Mouse (Mus musculus): ENCODE measurements around the gene Zfp541.

The Zfp541 gene

DNA sequence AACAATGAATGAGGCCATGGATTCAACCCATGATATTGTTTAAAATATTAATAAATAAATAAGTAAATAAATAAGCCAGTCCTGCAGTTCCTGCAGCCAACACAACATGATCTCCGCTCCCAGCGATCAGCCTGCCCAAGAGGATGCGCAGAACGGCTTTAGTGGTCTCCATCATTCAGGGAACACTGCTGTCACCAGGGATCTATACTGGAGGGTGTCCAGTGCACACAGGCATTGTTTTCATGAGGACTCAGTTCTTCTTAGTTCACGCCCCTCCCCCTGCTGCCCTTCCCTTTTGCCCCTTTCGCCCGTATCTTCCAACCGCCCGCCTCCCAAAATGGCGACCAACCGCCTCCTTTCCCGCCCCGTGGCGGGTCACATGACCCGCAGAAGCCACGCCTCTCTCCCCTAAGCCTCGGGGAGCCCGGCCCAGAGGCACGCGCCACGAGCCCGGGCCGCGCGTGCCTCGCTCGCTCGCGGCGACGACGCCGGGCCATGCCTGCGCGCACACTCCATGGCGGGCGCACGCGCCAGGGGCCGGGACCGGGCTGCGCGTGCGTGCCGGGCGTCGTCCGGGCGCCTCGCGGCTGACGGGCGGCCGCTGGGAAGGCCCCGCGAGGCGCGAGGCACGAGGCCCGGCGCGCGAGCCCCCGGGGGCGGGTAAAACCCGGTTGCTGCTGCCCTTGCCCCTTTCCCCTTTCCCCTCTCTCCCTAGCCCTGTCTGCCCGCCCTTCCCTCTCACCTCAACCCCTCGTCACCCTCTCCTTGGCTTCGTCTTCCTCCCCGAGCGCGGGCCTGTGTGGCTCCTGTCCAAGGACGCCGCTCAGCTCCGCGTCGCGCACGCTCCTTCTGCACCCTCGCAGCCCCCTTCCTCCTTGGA is at the start of gene Zfp541:
Gene Zfp541, plus strand, starts transcription at position 596 of the 880 bp plus-strand sequence.
- no peak for DNase-seq (ENCODE audit: low spot score in 2 of 2)

DNA sequence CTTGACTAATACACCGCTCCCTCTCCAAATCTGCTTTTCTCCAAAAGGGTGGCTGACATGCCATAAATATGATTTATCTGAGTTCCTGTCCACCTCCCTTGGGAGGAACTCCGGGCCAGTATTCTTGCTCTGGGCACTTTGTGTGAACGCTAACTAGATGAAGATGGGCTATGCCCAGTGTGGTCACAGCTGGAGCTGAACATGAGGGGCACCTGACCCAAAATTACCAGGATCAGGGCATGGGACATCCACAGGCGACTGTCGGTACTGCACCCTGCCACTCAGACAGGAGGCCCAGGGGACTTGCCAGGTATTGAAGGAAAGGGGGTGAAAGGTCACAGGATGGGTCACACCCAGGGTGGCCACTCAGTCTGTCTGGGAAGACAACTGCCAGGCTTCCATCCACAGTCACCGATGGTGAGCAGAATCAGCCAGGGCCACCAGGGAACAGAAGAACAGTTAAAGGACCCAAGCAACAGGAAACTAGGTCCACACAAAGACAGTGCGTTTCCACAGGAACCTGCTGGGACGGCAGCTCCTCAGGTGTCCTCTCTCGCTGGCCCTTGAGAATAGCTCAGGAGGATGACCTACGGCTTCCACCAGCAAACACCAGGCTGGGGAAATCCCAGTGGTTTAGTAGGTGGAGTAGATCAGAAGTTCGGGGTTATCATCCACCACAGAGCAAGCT is 48.9 kb upstream of the Zfp541 start:
- no peak for DNase-seq (ENCODE audit: low spot score in 2 of 2)

DNA sequence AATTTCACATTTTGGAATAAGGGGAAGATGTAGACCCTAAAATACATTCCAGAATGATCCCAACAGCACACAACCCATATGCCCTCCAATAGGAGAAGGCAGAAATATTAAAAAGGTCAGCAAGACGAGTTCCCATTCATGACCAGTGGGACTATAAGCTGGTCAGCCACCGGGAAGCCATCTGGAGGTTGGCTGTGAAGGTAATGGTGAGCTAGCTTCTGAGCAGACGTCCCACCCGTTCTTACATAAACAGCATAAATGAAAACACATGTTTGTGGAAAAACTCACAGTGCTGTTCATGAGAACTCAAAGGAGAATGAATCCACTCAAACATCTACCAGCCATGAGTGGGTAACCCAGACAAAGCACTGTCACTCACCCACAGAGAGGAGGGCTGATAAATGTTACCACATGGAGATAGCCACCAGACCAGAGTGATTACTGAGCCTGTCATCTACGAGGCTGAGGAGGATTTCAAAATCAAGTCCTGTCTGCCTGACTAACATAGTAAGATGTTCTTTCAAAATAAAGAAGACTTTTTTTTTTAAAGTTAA is 47.8 kb upstream of the Zfp541 start:
- no peak for DNase-seq (ENCODE audit: low spot score in 2 of 2)

DNA sequence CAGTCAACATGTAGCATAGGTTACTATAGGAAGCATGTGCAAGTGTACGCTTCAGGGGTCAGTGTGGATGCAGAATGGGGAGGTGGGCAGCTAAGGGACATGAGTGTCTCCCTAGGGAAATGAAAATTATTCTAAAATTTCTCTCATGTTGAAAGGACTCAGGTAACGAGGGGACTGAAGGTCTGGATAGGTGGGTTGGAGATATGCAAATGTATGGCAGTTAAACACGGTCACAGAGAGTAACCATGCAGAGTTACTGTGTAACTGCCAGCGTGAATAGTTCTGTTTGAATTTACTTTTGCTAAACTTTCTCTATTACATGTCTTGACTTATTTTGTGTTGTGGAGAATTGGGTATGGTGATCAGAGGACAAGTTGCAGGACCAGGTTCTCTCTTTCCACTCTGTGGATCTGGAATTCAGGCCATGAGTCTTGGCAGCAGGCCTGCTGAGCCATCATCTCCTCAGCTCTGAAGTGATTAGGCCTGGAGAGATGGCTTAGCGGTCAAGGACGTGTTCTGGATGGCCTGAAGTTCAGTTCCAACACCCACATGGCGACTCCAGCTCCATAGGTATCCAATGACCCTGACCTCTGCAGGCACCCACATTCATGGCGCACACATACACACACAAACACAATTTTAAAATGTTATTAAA is 47.0 kb upstream of the Zfp541 start:
- no peak for DNase-seq (ENCODE audit: low spot score in 2 of 2)

DNA sequence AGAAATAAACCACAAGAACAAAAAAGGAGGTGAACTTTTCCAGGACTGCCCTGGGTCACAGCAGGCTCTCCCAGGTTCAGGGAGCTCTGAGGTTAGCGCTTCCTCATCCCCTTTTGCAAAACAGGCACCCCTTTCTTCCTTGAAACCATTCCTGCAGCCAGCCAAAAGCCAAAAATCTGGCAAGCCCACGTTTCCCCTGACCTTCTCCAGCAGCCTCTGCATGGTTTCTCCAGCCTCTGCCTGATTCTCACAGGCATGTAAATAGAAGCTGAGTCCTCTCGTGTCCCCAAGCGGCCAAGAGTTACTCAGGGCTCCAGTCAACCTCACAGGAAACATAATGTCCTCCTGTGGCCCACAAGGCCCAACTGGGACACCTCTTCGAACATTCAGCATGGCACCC is 46.2 kb upstream of the Zfp541 start:
- DNase-seq (ENCODE audit: low spot score in 2 of 2), result no peak

DNA sequence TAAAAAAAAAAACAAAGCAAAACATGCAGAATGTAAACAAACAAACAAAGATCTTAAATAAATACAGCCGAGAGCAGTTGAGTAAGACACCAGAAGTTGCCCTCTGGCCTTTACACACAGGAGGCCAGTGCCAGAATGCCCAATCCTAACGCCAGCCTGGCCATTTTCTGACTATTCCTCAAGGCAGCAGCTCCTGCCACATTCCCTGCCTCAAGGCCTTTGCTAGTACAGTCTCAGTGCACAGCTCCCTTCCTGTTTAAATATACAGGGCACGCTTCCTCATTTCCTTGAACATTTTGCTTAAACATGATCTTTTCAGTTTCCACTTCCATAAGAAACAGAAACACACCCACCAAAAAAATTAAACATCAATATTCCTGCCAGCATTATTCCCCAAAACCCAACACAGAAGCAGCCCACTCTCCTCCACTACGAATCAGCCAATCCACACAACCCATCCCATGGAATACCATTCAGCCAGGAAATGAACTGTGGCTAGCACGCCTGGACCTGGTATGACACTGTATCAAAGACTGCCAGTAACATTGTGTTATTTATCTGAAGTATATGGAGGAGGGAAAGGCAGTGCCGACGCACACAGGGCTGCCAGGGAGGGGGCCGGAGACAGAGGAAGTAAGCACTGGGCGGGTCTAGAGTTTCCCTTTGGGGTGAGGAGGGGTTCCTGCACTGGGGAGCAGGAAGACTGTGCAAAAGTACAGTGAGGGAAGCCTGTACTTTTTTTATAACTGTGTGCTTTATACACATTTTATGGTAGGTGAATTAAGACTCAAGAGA is 43.4 kb upstream of the Zfp541 start:
- no peak for DNase-seq (ENCODE audit: low spot score in 2 of 2)

DNA sequence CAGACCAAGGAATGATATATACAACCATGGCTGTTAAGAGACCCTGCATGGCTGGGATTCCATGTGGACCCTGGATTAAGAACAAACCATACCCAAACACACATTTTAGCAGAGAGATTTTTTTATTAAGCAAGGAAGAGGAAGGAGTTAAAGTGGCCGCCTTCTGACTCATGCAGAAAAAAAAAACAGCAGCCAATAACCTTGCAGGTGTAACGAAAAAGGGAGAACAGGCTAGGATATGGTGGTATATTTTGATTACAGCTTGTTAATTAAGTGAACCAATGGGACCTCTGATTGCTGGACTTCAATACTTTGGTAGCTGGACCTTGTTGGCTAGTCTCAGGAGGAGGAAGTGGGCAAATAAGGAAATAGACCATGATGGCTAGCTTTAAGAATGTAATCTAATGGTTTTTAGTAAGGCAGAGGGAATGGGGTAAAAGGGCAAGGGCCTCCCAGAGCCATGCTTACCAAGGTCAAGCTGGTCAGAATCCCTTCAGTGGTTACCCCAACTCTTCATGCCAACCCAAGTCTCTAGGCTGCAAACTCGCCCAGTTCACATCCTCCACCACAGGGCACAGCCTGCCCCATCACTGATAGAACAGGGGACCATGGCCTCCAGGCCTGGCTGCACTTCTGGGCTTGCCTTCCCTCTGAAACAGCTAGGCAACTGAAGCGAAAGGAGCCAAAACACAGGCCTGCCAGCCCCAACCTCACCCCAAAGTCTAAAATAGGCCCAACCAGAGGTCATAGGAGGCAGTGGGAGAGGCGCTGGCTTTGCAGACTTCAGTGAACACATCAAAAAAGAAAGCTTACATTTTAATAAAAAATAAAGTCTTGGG is 42.1 kb upstream of the Zfp541 start:
- no peak for DNase-seq (ENCODE audit: low spot score in 2 of 2)

DNA sequence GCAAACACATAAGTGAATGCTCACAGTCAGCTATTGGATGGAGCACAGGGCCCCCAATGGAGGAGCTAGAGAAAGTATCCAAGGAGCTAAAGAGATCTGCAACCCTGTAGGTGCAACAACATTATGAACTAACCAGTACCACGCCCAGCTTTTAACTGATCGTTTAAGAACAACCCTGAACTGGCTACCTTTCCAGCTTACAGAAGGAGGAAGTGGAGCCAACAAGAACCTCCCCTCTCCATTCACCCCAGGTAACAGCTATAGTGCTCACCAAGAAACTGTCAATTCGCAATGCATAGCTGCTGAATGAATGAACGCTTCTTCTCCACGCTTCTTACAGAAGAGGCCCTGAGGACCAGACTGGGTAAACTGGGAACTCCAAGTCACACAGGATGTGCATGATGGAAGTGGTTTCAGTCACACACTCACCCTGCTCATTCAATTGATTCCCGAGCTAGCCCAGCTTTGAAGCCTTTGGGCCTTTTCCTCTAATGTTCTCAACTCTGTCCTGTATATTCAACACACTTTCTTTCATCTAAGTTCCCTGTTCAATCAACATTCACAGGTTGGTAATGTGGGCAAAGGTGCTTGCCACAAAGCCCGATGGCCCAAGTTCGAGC is 36.9 kb upstream of the Zfp541 start:
- no peak for DNase-seq (ENCODE audit: low spot score in 2 of 2)

DNA sequence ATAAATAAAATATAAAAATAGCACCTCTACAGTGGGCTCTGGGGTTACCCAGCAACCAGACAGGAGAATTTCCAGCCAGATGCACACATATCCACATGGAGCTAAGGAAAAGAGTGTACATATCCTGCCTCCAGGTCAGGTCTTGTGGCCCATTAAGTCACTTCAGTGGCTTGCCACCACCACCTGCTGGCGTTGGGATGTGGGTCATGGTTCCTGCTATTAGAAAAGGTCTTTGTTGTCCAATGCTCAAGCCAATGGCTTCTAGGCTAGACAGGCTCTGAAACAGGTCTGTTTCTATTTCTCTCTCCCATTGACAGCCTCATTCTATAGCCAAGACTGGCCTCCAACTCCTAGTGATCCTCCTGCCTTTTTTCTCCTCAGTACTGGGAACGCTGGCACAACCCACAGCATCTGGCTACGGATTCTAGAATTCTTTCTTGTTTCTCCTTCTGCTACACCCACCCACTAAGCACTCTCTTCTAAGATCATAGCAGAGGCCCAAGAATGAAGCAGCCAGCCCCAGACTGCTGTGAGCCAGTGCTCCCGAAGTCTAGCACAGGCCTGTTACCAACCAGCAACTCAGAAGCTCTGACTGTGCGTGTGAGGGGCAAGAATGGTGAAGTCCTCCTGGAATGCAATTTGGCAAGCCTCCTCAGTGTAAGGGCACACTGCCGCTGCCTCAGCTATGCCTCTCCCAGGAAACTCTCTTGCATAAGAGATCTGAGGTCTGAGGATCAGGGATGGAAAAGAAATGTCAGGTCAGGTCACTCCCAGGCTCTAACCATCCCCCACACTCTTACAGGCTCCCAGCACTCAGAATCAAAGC is 33.3 kb upstream of the Zfp541 start:
- DNase-seq (ENCODE audit: low spot score in 2 of 2), result peak; percentile 38 to 52

DNA sequence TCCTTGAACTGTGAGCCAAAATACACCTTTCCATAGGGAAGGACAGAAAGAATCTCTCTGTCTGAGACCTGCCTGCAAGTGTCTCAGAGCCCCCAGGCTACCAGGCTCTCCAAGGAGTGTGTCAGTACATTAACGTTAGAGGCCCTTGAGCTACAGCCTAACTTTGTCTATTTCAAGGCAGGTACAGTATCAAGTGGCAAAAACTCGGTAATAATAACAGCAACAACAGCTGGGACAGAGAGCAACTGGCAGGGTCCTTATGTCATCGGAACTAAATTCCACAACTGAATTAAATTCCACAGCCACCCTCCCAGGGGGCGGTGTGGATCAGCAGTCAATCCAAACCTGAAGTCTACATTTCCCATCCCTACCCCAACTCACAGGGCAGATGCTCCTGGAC is 30.5 kb upstream of the Zfp541 start:
- no peak for DNase-seq (ENCODE audit: low spot score in 2 of 2)

DNA sequence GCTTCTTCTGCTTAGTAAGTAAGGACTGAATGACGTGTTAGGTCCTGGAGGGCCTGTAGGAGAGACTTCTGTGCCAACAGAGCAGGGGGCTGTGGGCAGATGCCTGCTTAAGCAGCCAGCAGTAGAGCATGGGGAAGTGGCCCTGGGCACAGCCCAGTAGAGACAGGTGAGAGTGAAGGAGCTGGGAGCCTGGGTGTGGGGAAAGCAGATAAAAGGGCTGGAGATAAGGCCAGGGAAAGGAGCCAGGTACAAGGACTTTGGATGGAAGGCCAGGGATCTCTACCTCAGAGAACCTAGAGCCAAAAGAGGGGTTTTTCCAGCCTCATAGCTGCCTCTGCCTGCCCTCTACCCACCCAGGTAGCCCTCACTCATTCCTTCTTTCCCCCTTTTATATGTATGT is 28.6 kb upstream of the Zfp541 start:
- DNase-seq (ENCODE audit: low spot score in 2 of 2), result no peak

DNA sequence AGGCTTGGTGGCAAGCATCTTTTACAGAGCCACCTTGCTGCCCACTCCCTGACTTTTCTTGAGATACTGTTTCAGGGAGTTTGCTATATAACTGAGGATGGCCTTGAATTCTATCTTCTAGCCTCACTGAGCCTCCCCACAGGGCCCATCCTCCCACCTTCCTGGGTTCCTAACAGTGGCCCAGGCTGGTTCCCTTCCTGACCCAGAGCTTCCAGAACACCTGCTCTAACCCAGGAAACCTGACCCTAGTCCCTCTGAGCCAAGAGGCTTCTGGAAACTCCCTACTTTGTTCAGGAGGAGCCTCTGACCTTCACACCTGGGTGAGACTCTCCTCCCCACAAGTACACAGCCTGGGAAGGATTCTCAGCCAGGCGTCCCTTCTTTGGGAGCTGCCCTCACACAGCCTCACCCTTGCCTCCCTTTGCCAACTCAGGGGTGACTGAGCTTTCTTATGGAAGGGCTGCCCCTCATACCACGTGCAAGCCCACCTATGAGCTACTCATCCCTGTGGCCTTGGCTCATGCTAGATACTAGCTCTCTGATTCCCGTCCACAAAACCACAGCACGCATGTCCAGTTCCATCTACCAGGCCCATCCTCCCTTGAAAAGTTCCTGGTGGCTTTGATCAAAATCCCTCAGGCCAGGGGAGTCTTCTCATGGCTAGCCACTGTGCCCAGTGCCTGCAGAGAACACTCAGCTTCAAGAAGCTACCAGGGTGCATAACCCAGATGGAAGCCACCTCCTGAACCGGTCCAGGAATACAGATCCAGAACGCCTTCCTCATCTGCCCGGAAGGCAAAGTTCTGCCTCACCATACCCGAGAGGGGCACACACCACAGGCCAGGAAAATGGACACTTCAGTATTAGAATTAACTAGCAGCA is 27.8 kb upstream of the Zfp541 start:
- DNase-seq (ENCODE audit: low spot score in 2 of 2), result no peak

DNA sequence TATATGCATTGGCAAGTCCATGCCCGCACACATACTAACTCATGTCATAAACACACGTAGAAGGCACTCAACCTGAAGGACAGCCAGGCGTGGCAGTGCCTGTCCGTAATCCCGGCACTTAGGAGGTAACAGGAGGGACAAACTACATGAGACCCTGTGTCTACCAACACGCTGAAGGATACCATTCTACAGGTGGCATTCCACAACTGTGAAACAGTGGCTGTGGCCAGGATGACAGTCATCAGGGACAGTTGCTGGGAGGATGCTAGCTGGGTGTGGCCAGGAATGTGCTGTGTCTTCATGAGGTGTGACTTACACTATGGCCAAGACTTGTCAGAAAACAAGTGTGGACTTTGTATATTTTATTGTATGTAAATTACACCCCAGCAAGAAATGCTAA is 24.6 kb upstream of the Zfp541 start:
- DNase-seq (ENCODE audit: low spot score in 2 of 2), result no peak

DNA sequence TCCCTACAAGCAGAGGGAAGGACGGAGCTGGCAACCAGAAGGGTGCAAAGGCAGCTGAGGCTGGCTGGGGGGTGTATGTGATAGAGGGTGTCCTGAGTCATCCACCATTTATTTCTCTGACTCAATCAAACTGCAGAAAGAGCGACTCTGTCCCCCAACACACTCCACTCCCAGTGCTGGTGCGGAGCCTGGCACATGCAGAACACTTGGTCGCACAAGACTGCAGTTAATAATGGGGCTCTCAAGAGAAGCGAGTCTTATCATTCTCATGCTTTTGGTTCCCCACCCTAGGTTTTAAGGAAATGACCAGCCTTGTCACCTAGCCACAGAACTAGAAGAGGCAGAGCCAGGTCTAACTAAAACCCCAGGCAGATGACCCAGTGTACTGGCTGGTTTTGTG is 22.3 kb upstream of the Zfp541 start:
- DNase-seq (ENCODE audit: low spot score in 2 of 2), result no peak

DNA sequence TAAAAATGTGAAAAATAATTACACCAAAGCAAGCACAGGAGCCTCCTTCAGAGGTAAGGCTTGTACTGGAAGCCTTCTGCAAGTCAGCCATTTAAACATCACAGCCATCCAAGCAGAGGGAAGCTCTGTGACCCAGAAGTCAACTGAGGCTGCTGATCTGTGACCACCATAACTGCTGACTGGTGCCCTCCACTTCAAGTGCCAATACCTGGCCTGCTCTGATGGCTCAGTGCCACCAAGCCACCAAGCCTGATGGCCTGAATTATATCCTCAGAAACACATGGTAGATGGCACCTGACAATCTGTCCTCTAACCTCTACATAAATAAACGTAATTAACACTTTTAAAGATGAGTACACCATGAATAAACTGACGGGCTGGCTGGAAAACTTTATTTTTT is 20.4 kb upstream of the Zfp541 start:
- no peak for DNase-seq (ENCODE audit: low spot score in 2 of 2)

DNA sequence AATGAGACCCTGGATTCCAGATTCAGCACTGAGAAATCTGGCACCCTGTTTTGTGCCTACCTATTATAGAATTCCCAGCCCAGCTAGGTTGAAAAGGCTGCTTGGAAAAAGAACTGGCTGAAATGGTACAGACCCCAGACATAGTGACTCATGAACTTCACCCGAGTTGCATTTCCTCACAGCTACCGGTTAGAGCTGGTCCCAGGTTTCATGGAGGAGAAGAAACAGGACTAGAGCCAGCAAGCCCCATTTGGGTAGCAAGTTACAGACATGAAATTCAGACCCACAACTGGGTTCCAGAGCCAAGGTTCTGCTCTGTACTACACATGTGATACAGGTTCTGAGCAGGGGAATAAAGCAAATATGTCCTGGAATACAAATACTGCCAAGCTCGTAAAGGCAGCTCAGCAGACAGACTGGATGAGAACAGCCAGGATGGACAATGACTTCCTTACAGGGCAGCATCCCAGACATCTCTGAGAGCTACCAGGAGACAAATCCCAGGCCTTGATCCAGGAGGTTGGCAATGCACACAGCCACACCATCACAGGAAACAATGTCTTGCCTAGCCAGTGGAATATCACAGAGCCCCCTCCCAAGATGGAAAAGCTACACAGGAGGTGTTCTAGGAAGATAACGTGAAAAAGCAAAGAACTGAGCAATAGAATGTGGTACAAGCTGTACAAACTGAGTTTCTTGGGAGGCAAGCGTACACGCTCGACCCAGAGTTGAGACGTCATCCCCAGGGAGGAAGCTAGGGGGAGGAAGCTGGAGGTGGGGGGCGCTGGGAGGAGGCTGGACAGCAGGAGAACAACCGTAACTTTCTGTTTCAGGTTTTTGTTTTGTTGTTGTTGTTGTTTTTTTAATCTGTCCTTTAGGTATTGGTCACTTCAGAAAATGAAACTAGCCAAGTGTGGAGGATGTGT is 18.5 kb upstream of the Zfp541 start:
- no peak for DNase-seq (ENCODE audit: low spot score in 2 of 2)

DNA sequence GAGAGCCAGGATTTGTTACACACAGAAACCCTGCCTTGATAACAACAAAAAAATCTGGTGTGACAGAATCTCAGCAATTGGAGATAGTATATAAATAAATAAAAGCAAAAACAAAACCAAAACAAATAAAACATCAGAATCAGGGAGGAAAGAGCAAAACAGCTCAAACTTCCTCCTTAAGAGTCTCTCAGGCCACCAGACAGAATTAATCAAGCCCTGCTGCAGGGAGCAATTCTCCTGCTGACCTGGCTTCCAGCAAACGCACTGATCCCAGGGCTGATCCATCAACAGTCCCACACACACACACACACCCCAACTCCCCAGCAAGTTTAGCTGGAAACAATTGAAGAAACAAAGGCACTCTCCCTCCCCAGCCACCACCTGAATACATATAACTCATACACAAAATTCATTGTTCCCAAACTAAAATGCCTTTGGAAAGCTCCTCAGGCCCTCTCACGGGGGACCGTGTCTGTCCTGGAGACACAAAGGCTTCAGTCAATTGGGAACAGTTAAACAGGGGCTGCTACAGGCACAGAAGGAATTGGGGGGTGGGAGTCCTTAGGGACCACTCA is 17.7 kb upstream of the Zfp541 start:
- no peak for DNase-seq (ENCODE audit: low spot score in 2 of 2)
